Mouse (Mus musculus) myocyte (in vitro differentiated cells): ENCODE measurements around the gene Kat8.
A peak's percentile ranks its signal among the peaks of the same experiment; 100 is the strongest.

ENCODE experiments used
- E2F4 ChIP-seq: IDR thresholded peaks from one replicate; pipeline ENCODE4 v1.6.1; 2011; ENCODE audit warnings: mild to moderate bottlenecking, control low read depth, moderate library complexity; ENCODE audit not compliant: insufficient read depth
- MAX ChIP-seq: IDR thresholded peaks from one replicate; pipeline ENCODE4 v1.6.1; 2011; ENCODE audit warnings: low read depth, mild to moderate bottlenecking, control low read depth
- MYOD1 ChIP-seq, 3 experiments: IDR thresholded peaks; one replicate each; pipeline ENCODE4 v1.6.1; 2011; ENCODE audit warnings: control low read depth in 2 of 3, low read depth in 2 of 3, mild to moderate bottlenecking in 2 of 3, moderate library complexity in 1 of 3; ENCODE audit not compliant: insufficient read length in 2 of 3, control insufficient read depth in 1 of 3
- MYOG ChIP-seq, 3 experiments: IDR thresholded peaks; one replicate each; pipeline ENCODE4 v1.6.1; 2011; ENCODE audit warnings: control low read depth in 2 of 3, low read depth in 2 of 3, mild to moderate bottlenecking in 2 of 3; ENCODE audit not compliant: insufficient read length in 2 of 3, control insufficient read depth in 1 of 3, insufficient read depth in 1 of 3
- POLR2A ChIP-seq: IDR thresholded peaks from one replicate; pipeline ENCODE4 v1.6.1; 2011; ENCODE audit warnings: low read depth, mild to moderate bottlenecking, control low read depth, moderate library complexity; ENCODE audit not compliant: insufficient read length
- POLR2AphosphoS2 ChIP-seq: IDR thresholded peaks from one replicate; pipeline ENCODE4 v1.6.1; 2011; ENCODE audit warnings: low read depth, control low read depth; ENCODE audit not compliant: insufficient read length
- TCF12 ChIP-seq: IDR thresholded peaks from one replicate; pipeline ENCODE4 v1.6.1; 2011; ENCODE audit warnings: mild to moderate bottlenecking, control low read depth; ENCODE audit not compliant: poor library complexity, insufficient read depth, severe bottlenecking
- USF1 ChIP-seq: IDR thresholded peaks from one replicate; pipeline ENCODE4 v1.6.1; 2011; ENCODE audit warnings: low read depth, mild to moderate bottlenecking, control low read depth, moderate library complexity

GRCm38 (mm10) chr7:127946470-127947023 lies 34.2 kb downstream of the Kat8 start, which contains the start of gene Prss36:
- TF ChIP-seq TCF12 (no peak), E2F4 (no peak), MYOD1 (IDR thresholded peaks at IDR 0.05; ENCODE audit: control insufficient read depth in 1 of 3, insufficient read length in 2 of 3, low read depth in 2 of 3) (no peak), POLR2A (no peak), POLR2AphosphoS2 (no peak), MYOG (IDR thresholded peaks at IDR 0.05; ENCODE audit: control insufficient read depth in 1 of 3, insufficient read depth in 1 of 3, insufficient read length in 2 of 3, low read depth in 2 of 3) (peak in 1 of 3 experiments; percentile 62), MAX (no peak), USF1 (no peak)
